Mouse (Mus musculus) liver, postnatal 0 days (tissue): ENCODE results near the gene Hspa1a. TPM values are rescaled to one million over a fixed set of nuclear protein-coding genes. Genes with fewer than 3 reads are reported as not detected.

Experiments
- ATAC-seq: fragments of 200-750 bp; cut with Nextera tagmentation; 2 replicates; pipeline ENCODE4 v1.8.0; 2017; ENCODE audit warnings: mild to moderate bottlenecking, moderate library complexity
- DNase-seq: peaks from one replicate; pipeline ENCODE4 v3.0.0-alpha.2; 2016
- H3K27ac ChIP-seq: fragments of 300-500 bp; sonication (generic); 2 replicates; pipeline ENCODE4 v1.5.1; 2014; ENCODE audit warnings: antibody characterized with exemption, moderate library complexity, mild to moderate bottlenecking, low read depth
- H3K27me3 ChIP-seq: fragments of 300-500 bp; sonication (generic); 2 replicates; pipeline ENCODE4 v1.6.1; 2014; ENCODE audit warnings: low read length, control low read depth, mixed read lengths; ENCODE audit not compliant: insufficient read depth
- H3K36me3 ChIP-seq: fragments of 300-500 bp; sonication (generic); replicated peaks from 2 replicates; pipeline ENCODE4 v1.6.1; 2014; ENCODE audit warnings: mild to moderate bottlenecking, control low read depth, low read length, moderate library complexity, mixed read lengths; ENCODE audit not compliant: insufficient read depth
- H3K4me1 ChIP-seq: fragments of 300-500 bp; sonication (generic); 2 replicates; pipeline ENCODE4 v1.6.1; 2014; ENCODE audit warnings: antibody characterized with exemption, mild to moderate bottlenecking, control low read depth; ENCODE audit not compliant: insufficient read depth
- H3K4me2 ChIP-seq: fragments of 300-500 bp; sonication (generic); 2 replicates; pipeline ENCODE4 v1.6.1; 2014; ENCODE audit warnings: low read depth, mild to moderate bottlenecking, low read length, moderate library complexity, mixed read lengths
- H3K4me3 ChIP-seq: fragments of 300-500 bp; sonication (generic); 2 replicates; pipeline ENCODE4 v1.5.1; 2014; ENCODE audit warnings: low read depth, low read length
- H3K9ac ChIP-seq: fragments of 300-500 bp; sonication (generic); replicated peaks from 2 replicates; pipeline ENCODE4 v1.6.1; 2014; ENCODE audit warnings: mild to moderate bottlenecking, moderate library complexity
- H3K9me3 ChIP-seq: fragments of 300-500 bp; sonication (generic); 2 replicates; pipeline ENCODE4 v1.6.1; 2016; ENCODE audit warnings: mild to moderate bottlenecking, control low read depth, low read length, mixed read lengths
- CTCF ChIP-seq: sonication (generic); IDR thresholded peaks from 2 replicates; pipeline ENCODE4 v1.5.1; 2016; ENCODE audit warnings: antibody characterized with exemption, low read depth
- EP300 ChIP-seq: IDR thresholded peaks from 2 replicates; pipeline ENCODE4 v1.6.1; 2016; ENCODE audit warnings: antibody characterized with exemption, low read depth, mild to moderate bottlenecking
- WGBS: fragments of 180-500 bp; shearing (Covaris S2); extraction: QIAGEN DNeasy Blood & Tissue Kit; methylation state at CpG from one replicate; pipeline ENCODE4 v1.1.7; 2014; ENCODE audit not compliant: insufficient replicate concordance; 5-methylcytosine and 5-hydroxymethylcytosine counted together
- polyA plus RNA-seq: library from polyadenylated mRNA; unstranded; fragments of >200 nt; fragmentation: Nextera tagmentation; extraction: Ambion mirVana; gene quantifications from 2 replicates; pipeline ENCODE4 v1.2.1, GENCODE M21; 2015

Hspa1a gene
- polyA plus RNA-seq, 1 experiment from 2014 or later, result 0.59 TPM

GRCm38 (mm10) chr17:34924258-34924657 lies 47.7 kb downstream of the Hspa1a start:
- DNase-seq, result no peak
- WGBS, result 65% methylated on average over 5 of the region's 5 CpGs
- H3K27ac ChIP-seq, result peak overlapping the region; percentile 26; the same call in 1 of the 2 replicates
- H3K4me2 ChIP-seq, result no peak overlapping the region
- H3K4me3 ChIP-seq, result no peak overlapping the region
- no peaks in the 10 kb centered on the region for H3K36me3 ChIP-seq
- H3K27me3 ChIP-seq, result no peaks in the 10 kb centered on the region
- H3K4me1 ChIP-seq, result no peaks in the 10 kb centered on the region; the same call in 1 of the 2 replicates
- ATAC-seq, result no peak
- H3K9me3 ChIP-seq, result no peaks in the 10 kb centered on the region
- no peak for TF ChIP-seq CTCF
- no peak for TF ChIP-seq EP300
- no peak overlapping the region for H3K9ac ChIP-seq

GRCm38 (mm10) chr17:34922939-34923338 lies 49.0 kb downstream of the Hspa1a start:
- no peak overlapping the region for H3K4me3 ChIP-seq
- no peaks in the 10 kb centered on the region; the same call in 1 of the 2 replicates for H3K4me1 ChIP-seq
- H3K9me3 ChIP-seq, result no peaks in the 10 kb centered on the region
- peak; percentile 50 for TF ChIP-seq CTCF
- TF ChIP-seq EP300, result no peak
- no peaks in the 10 kb centered on the region for H3K36me3 ChIP-seq
- H3K4me2 ChIP-seq, result no peak overlapping the region
- ATAC-seq (peak; percentile 41; the same call in 1 of the 2 replicates), DNase-seq (no peak)
- H3K27ac ChIP-seq, result no peak overlapping the region
- H3K9ac ChIP-seq, result no peak overlapping the region
- WGBS, result 51% methylated on average over 6 of the region's 6 CpGs
- H3K27me3 ChIP-seq, result no peaks in the 10 kb centered on the region

Other genes starting within 250 kb of the Hspa1a start
- 151 and 198 TPM in 2 replicates for gene C4b, start 228.3 kb downstream of the Hspa1a start, polyA plus RNA-seq
- gene Cyp21a1, start 167.6 kb downstream of the Hspa1a start, polyA plus RNA-seq, result not detected in 2 replicates
- gene Stk19, start 135.2 kb downstream of the Hspa1a start, polyA plus RNA-seq, result 12.6 and 13.1 TPM in 2 replicates
- gene Dxo, start 135.1 kb downstream of the Hspa1a start, polyA plus RNA-seq, result 17.6 and 19.2 TPM in 2 replicates
- gene Skiv2l, start 121.9 kb downstream of the Hspa1a start, polyA plus RNA-seq, result 14.1 and 15.4 TPM in 2 replicates
- gene Nelfe, start 121.8 kb downstream of the Hspa1a start, polyA plus RNA-seq, result 26.1 and 26.5 TPM in 2 replicates
- gene Cfb, start 109.6 kb downstream of the Hspa1a start, polyA plus RNA-seq, result 744 and 847 TPM in 2 replicates
- 0.33 and 0.46 TPM in 2 replicates for gene Zbtb12, start 92.7 kb downstream of the Hspa1a start, polyA plus RNA-seq
- gene Gm20547, start 90.1 kb downstream of the Hspa1a start, polyA plus RNA-seq, result 0.25 TPM in 1 of 2 replicates, not detected in the other
- 35.7 and 37.3 TPM in 2 replicates for gene C2, start 73.9 kb downstream of the Hspa1a start, polyA plus RNA-seq
- gene Ehmt2, start 73.7 kb downstream of the Hspa1a start, polyA plus RNA-seq, result 11.1 TPM in 2 replicates
- 3.5 and 3.6 TPM in 2 replicates for gene Slc44a4, start 57.7 kb downstream of the Hspa1a start, polyA plus RNA-seq
- gene Neu1, start 40.9 kb downstream of the Hspa1a start, polyA plus RNA-seq, result 35.6 and 40.3 TPM in 2 replicates
- gene Hspa1b, start 12.9 kb downstream of the Hspa1a start, polyA plus RNA-seq, result 0.06 and 0.12 TPM in 2 replicates
- 0.28 TPM in 1 of 2 replicates, not detected in the other for gene Gm20481, start 2.2 kb downstream of the Hspa1a start, polyA plus RNA-seq
- 0.18 TPM in 1 of 2 replicates, not detected in the other for gene Hspa1l, start 547 bp upstream of the Hspa1a start, polyA plus RNA-seq
- 69.8 and 76.7 TPM in 2 replicates for gene Lsm2, start 9.7 kb upstream of the Hspa1a start, polyA plus RNA-seq
- 38.0 and 43.8 TPM in 2 replicates for gene Vars, start 28.8 kb upstream of the Hspa1a start, polyA plus RNA-seq
- gene Vwa7, start 44.4 kb upstream of the Hspa1a start, polyA plus RNA-seq, result 0.09 and 0.12 TPM in 2 replicates
- 3.3 and 4.1 TPM in 2 replicates for gene Sapcd1, start 55.9 kb upstream of the Hspa1a start, polyA plus RNA-seq
- 3.8 and 4.2 TPM in 2 replicates for gene Msh5, start 74.6 kb upstream of the Hspa1a start, polyA plus RNA-seq
- 98.6 and 102 TPM in 2 replicates for gene Clic1, start 77.8 kb upstream of the Hspa1a start, polyA plus RNA-seq
- 15.8 and 17.2 TPM in 2 replicates for gene Ddah2, start 86.9 kb upstream of the Hspa1a start, polyA plus RNA-seq
- gene Ly6g6c, start 93.2 kb upstream of the Hspa1a start, polyA plus RNA-seq, result 0.32 and 0.49 TPM in 2 replicates
- gene Mpig6b, start 94.0 kb upstream of the Hspa1a start, polyA plus RNA-seq, result 6.5 and 7.1 TPM in 2 replicates
- gene Ly6g6e, start 104.7 kb upstream of the Hspa1a start, polyA plus RNA-seq, result 0.19 TPM in 1 of 2 replicates, not detected in the other
- 0.54 and 0.60 TPM in 2 replicates for gene Ly6g6d, start 105.9 kb upstream of the Hspa1a start, polyA plus RNA-seq
- 4.0 and 5.3 TPM in 2 replicates for gene Ly6g6f, start 113.5 kb upstream of the Hspa1a start, polyA plus RNA-seq
- 47.3 and 49.3 TPM in 2 replicates for gene Abhd16a, start 117.1 kb upstream of the Hspa1a start, polyA plus RNA-seq
- not detected in 2 replicates for gene Ly6g5c, start 136.1 kb upstream of the Hspa1a start, polyA plus RNA-seq
- gene Ly6g5b, start 143.3 kb upstream of the Hspa1a start, polyA plus RNA-seq, result 0.32 and 0.67 TPM in 2 replicates
- gene Gpank1, start 149.3 kb upstream of the Hspa1a start, polyA plus RNA-seq, result 8.1 and 9.6 TPM in 2 replicates
- gene Csnk2b, start 149.9 kb upstream of the Hspa1a start, polyA plus RNA-seq, result 120 and 131 TPM in 2 replicates
- 4.4 and 4.8 TPM in 2 replicates for gene D17H6S53E, start 154.2 kb upstream of the Hspa1a start, polyA plus RNA-seq
- 1,209 and 1,216 TPM in 2 replicates for gene Apom, start 159.9 kb upstream of the Hspa1a start, polyA plus RNA-seq
- gene Bag6, start 163.0 kb upstream of the Hspa1a start, polyA plus RNA-seq, result 16.5 and 19.7 TPM in 2 replicates
- gene Prrc2a, start 192.7 kb upstream of the Hspa1a start, polyA plus RNA-seq, result 28.0 and 32.9 TPM in 2 replicates
- 34.1 and 39.1 TPM in 2 replicates for gene Aif1, start 203.9 kb upstream of the Hspa1a start, polyA plus RNA-seq
- 41.2 and 44.2 TPM in 2 replicates for gene Lst1, start 216.3 kb upstream of the Hspa1a start, polyA plus RNA-seq
- gene Ltb, start 222.3 kb upstream of the Hspa1a start, polyA plus RNA-seq, result 5.3 and 6.0 TPM in 2 replicates
- 0.59 and 0.75 TPM in 2 replicates for gene Tnf, start 229.9 kb upstream of the Hspa1a start, polyA plus RNA-seq
- gene Lta, start 233.2 kb upstream of the Hspa1a start, polyA plus RNA-seq, result not detected in 2 replicates
- 0.22 TPM in 2 replicates for gene Gm16181, start 248.7 kb upstream of the Hspa1a start, polyA plus RNA-seq